Mouse (Mus musculus): Measurements from ENCODE around the gene Setd1b.

The Setd1b gene

DNA sequence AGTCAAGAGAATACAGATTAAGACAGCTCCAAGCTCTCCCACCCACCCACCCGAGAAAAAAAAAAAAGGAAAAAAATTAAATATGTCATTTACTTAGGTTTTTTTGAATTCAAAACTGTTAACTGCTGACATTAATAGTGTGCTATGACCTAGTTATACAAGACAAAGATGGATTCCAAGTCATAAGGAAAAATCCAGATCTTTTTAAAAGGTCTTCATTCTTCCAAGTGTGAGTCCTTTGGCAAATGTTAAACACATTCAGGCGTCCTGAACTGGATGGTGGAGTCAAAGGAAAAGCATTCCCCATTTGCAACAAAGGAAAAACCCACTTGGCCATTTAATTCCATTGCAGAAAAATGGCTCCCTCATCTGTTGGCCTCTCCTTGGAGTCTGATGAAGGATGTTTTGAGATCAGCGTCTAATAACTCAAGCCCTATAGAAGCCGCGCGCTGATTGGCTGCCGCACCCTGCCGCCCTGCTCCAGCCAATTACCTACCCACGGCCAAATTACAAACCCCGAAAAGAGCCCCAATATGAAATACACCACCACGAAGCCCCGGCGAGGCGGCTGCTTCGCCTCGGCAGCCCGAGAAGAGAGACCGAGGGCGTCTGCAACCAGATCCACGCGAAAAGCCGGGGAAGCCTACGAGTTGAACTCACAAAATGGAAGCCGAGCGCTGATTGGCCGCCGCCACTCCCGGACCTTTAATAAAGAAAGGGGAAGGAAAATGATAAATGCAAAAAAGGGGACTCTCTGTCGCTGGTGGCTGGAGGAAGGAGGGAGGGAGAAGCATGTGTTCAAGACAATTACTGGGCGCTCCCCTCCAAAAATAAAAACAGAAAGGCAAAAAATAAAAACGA lies 1.1 kb upstream of the Setd1b start:
- peak; percentile 94 for DNase-seq (ENCODE audit: low spot score)

DNA sequence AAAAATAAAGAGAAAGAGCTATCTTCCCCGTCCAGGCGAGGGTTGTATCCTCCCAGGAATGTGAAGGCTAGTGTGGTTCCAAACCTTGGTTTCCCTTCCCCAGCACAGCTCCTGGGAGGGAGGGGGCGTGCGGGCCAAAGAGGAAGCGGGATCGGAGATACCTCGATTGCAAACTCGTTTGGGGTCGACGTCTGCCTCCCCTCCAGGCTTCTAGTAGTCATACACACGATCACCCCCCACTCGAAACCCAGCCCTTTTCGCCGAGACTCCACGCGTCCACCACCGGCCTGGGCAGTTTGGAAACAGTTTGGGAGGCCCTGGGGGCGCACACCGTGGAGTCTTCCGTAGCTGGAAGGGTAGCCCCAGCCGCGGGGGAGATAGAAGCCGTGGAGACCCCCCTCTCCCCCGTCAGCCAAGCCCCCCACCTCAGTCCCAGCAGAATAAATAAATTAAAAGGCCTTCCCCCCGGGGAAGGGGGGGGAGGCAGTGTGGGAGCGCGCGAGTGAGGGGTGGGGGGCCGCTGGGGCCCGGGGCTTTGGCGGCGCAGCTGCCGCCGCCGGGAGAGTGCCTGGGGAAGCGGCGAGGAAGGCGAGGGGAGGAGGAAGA lies 335 bp upstream of the Setd1b start:
- no peak for DNase-seq (ENCODE audit: low spot score)

DNA sequence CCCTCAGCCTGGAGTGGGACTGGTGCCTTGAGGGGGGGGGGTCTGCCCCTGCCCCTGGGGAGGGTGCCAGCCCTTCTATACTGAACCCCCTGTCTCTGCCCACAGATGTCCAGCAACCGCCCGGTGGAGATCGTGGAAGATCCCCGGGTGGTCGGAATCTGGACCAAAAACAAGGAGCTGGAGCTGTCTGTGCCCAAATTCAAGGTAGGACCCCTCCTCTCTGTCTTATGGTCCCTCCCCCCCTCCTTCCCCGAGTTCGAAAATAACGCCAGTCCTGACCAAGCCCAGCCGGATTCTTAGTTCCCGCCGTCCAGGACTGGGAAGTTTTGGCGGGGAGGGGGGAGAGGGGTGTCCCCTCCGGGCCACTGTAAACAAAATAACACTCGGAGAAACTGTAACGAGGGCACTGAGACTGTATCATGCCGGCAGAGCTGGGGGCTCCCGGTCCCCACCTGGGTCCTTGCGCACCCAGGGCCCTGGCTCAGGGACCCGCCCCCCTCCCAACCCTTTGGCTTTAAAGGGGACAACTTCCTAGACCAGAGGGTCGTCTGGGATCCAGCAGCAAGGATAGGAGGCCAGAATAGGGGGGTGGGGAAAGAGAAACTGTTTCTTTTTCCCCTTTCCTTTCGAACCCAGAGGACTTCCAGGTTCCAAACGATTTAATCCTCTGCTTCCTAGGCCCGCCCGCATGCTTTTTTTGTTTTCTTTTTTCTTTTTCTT lies 1.4 kb downstream of the Setd1b start:
- DNase-seq (ENCODE audit: low spot score) = no peak

DNA sequence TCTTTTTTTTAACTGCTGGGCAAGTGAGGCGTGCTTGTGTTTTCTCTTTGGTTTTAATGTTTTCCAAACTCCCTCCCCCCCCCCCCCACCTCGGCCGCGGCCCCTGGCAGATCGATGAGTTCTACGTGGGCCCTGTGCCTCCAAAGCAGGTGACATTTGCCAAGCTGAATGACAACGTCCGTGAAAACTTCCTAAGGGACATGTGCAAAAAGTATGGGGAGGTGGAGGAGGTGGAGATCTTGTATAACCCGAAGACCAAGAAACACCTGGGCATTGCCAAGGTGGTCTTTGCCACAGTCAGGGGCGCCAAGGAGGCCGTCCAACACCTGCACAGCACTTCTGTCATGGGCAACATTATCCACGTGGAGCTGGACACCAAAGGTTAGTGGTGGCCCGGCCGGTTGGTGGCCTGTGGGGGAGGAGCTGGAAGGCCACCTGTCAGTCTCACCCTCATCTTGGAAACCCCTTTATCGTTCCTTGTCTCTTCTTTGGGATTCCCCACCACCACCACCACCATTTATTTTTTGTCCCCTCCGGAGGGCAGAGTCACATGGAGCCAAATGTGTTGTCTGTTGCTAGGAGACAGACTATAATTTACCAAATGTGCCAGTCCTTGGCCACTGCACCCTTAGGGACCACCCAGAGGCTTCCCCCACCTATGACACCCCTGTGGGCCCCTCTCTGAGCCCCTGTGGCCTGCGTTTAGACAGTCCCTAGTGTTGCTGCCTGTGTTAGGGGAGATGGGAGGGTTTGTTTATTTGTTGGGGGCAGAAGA lies 2.2 kb downstream of the Setd1b start:
- no peak for DNase-seq (ENCODE audit: low spot score)

DNA sequence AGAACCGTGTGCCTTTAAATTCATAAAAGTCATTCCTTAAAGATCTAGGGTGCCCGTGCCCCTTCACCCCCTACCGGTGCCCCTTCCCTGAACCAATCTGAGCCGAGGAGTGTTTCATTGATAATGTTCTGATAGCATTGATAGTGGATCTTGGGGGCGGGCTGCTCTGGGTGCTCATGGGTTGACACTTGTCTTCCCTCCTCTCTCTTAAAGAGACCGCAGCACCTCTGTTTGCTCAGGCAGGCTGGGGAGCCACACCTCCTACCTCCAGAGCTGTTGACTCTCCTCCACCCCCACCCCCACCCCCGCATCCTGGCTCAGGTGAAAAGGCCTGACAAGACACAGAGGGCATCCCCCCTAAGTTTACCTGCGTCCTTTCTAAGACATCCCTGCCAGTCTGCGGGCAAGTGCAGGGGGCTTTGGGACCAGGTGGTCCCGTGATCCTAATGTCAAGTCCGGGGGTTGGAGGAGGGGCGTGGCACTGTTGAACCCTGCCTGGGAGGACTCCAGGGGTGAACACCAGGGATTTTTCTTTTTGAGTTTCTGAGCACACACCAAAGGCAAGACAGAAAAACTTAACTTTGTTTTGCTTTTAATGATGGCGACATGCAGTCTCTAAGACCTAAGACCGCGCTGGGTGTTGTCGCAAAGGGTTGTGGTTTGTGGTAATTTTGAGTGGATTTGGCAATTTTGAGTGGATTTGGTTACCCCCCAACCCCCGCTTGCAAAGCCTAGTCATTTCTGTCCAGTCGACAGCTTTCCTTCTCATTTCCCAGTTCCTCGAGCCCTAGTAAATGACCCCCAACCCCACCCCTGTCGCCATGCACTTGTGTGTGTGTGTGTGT lies 3.0 kb downstream of the Setd1b start:
- DNase-seq (ENCODE audit: low spot score) = no peak

DNA sequence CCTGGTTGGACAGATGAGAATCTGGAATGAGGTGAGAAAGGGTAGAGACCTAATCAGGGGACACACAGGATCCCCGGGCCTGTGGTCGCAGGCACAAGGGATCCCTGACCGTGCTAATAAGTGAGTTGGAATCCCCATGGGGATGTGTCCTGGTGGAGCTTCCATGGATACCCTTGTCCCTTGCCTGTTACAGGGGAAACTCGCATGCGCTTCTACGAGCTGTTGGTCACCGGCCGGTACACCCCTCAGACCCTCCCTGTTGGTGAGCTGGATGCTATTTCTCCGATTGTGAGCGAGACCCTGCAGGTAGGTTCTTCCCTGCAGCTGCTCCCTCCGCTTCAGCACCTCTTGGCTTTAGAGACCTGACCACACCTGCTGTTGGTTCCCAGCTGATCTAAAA lies 4.4 kb downstream of the Setd1b start:
- DNase-seq (ENCODE audit: low spot score) = no peak

DNA sequence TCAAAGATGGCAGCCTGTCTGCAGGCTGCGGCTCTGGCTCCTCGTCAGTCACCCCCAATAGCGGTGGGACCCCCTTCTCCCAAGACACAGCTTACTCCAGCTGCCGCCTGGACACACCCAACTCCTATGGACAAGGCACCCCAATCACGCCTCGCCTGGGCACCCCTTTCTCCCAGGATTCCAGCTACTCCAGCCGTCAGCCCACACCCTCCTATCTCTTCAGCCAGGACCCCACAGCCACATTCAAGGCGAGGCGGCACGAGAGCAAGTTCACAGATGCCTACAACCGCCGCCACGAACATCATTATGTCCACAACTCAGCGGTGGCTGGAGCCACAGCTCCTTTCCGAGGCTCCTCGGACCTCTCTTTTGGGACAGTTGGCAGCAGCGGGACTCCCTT lies 5.6 kb downstream of the Setd1b start:
- no peak for DNase-seq (ENCODE audit: low spot score)

DNA sequence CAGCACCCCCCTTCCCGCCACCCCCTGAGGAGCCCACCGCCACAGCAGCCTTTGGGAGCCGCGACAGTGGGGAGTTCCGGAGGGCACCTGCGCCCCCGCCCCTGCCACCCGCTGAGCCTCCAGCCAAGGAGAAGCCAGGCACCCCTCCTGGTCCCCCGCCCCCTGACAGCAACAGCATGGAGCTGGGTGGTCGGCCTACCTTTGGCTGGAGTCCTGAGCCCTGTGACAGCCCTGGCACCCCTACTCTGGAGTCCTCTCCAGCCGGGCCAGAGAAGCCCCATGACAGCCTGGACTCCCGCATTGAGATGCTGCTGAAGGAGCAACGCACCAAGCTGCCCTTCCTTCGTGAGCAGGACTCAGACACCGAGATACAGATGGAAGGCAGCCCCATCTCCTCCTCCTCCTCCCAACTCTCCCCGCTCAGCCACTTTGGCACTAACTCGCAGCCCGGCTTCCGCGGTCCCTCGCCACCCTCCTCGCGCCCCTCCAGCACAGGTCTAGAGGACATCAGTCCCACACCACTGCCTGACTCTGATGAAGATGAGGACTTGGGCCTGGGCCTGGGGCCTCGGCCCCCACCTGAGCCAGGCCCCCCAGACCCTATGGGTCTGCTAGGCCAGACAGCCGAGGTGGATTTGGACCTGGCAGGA lies 6.2 kb downstream of the Setd1b start:
- no peak for DNase-seq (ENCODE audit: low spot score)

DNA sequence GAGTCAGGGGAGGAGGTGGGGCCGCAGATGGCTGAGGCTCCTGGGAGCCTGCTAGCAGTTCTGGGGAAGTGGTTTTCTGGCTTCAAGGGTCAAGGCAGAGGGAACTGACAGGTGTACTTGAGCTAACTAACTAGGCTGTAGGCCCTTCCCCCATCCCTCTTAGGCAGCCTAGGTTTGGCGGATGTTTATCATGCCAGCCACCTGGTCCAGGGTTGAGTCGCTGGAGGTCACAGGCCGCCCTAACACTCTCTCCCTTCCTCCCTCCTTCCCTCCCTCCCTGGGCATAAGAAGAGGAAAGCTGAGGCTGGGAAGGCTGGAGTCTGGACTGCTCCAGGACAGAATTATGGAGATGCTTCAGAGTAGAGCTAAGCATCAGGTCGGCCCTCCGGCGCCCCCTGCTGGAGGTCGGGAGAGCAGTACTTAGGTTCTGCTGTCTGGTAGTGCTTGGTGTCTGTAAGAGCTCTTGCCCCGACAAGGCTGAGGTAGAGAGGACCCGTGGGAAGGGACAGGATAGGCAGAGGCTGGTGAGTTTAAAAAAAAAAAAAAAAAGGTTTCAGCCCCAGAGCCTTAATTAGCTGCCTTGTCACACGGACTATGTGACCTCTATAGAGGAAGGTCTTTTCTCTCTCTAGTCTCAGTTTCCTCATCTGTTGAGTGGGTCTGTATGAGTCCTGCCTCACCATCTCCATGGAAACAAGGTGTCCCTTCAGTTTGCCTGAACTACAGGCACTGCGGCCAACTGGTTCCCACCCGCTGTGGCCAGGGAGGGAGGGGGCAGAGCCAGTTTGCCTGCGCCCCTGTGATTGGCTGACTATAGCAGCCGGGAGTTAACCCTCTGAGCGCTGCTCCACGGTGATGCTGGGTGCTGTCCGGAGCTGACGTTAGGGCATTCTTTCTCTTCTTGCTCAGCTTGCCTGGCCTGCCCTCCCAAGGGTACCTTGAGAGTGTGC lies 7.7 kb downstream of the Setd1b start:
- DNase-seq (ENCODE audit: low spot score) = peak; percentile 88

DNA sequence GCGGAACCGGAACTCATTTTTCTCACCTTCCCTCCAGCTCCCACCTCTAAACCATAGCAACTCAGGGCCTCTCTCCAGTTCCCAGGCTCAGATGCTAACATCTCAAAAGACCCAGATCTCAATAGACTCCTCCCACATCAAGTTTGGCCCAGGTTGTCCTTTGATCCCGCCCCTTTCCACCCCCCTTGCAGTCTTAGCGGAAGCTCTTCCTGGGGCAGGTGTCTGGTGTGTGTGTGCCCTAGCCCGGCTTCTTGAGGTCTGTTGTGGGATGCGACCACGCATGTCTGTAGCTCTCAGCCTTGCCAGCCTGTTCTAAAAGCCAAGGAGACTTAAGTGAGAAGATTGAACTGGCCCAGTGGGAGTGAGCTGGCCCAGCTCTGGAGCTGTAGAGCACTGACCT lies 8.6 kb downstream of the Setd1b start:
- DNase-seq (ENCODE audit: low spot score) = no peak

DNA sequence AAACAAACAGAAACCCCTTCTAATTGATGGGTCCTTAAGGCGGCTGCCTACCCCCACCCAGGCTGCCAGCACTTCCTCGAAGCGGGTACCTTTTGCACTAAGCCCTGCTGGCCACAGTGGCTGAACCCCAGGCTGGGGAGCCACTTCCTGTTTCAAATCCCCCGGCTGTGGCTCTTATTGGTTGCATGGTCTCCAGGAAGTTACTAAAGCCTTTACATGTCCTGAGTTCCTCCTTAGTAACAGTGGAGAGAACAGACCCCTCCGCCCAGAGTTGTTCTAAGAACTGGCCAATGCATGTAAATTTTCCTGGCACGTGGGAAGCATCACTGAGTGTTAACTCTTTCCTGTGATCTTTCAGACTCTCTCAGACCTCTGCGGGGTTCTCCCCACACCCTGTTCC lies 9.1 kb downstream of the Setd1b start:
- no peak for DNase-seq (ENCODE audit: low spot score)

DNA sequence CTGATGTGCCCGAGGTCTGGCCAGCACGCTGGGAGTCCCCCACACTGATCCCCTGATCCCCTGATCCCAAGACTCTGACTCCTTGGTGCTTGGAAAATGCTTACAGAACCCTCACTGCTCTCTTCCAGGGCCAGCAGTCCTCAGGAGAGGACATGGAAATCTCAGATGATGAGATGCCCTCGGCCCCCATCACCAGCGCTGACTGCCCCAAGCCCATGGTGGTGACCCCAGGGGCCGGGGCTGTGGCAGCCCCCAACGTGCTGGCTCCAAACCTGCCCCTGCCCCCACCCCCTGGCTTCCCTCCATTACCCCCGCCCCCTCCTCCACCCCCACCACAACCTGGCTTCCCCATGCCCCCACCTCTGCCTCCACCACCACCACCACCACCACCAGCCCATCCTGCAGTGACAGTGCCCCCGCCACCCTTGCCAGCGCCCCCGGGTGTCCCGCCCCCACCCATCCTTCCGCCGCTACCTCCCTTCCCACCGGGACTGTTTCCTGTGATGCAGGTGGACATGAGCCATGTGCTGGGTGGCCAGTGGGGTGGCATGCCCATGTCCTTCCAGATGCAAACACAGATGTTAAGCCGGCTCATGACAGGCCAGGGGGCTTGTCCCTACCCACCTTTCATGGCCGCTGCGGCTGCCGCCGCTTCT lies 9.8 kb downstream of the Setd1b start:
- no peak for DNase-seq (ENCODE audit: low spot score)

DNA sequence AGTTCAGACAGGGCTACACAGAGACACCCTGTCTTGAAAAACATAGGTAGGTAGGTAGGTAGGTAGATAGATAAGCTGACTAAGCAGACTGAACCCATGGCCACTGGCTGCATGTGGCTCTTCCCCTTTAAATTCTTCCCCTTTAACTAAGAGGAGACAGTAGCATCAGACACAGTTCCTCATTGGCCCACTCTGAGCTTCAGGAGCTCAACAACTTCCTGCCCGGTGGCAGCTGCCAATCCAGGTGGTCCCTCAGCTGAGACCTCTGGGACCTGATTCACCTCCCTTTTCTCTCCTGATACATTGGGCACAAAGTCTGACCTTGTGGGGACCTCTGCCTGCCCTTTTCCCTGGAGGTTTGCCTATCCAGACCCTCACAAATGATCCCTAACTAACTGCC lies 10.9 kb downstream of the Setd1b start:
- DNase-seq (ENCODE audit: low spot score) = no peak

DNA sequence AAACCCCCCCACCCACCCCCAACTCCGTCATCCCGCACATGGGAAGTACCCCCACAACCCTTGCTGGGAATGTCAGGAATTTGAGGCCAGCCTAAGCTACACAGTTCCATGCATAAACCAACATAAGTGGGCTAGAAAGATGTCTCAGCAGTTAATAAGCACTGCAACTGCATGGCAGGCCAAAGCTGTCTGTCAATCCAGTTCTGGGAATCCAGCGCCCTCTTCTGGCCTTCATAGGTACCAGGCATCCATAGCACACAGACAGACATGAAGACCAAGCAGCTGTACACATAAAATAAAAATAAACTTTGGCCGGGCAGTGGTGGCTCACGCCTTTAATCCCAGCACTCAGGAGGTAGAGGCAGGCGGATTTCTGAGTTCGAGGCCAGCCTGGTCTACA lies 13.4 kb downstream of the Setd1b start:
- DNase-seq (ENCODE audit: low spot score) = peak; percentile 78

DNA sequence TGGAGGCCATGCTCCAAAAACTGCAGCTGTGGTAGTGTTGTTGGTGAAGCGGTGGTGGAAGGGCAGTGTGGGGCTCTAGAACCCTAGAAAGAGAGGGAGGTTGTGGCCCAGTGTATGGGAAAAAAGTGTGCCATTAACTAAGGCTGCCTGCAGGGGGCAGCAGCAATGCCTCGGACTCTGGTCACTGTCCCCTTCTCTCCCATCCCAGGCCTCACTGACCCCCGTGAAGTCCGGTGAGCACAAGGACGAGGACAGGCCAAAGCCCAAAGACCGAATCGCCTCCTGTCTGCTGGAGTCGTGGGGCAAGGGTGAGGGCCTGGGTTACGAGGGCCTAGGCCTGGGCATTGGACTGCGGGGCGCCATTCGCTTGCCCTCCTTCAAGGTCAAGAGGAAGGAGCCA lies 14.8 kb downstream of the Setd1b start:
- no peak for DNase-seq (ENCODE audit: low spot score)

DNA sequence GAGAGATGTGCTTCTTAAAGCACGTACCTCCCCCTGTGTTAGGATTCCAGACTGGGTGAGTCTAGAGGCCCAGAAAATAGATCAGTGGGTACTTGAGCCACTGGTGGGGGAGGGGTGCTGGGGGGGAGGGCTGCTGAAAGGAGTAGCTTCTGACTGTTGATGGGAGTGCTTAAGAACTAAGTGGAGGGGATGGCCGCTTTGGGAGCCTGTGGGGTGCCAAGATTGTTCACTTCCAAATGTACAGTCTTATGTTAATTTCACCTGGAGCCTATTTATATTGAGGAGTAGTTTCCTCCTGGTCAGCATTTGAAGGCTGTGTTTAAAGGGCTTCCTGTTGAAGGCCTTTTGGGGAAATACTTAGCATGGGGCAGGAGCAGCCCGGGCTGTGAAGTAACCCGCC lies 16.0 kb downstream of the Setd1b start:
- no peak for DNase-seq (ENCODE audit: low spot score)

DNA sequence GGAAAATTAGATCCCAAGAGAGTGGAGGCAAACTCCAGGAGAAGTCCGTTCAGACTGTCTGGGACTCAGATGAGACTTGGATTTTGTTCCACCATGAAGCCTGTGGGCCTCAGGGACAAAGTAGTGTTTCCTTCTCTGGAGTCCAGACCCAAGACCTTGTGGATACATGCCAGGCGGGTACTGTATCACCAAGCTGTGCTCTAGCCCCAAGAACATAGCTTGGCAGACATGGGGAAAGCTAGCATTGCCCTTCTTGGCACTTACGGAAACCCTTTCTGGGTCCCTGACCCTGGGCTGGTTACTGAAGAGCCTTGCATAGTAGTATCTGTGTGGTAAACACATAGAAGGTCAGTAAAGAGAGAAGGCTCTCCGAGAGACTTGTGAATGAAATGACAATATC lies 17.5 kb downstream of the Setd1b start:
- no peak for DNase-seq (ENCODE audit: low spot score)

DNA sequence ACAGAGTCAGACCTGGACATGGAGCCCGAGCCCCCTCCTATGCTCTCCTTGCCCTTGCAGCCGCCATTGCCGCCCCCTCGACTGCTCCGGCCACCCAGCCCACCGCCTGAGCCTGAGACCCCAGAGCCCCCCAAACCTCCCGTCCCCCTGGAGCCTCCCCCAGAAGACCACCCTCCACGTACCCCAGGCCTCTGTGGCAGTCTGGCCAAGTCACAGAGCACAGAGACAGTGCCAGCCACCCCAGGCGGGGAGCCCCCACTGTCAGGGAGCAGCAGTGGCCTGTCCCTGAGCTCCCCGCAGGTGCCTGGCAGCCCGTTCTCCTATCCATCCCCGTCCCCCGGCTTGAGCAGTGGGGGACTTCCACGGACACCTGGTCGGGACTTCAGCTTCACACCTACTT lies 17.9 kb downstream of the Setd1b start:
- no peak for DNase-seq (ENCODE audit: low spot score)

DNA sequence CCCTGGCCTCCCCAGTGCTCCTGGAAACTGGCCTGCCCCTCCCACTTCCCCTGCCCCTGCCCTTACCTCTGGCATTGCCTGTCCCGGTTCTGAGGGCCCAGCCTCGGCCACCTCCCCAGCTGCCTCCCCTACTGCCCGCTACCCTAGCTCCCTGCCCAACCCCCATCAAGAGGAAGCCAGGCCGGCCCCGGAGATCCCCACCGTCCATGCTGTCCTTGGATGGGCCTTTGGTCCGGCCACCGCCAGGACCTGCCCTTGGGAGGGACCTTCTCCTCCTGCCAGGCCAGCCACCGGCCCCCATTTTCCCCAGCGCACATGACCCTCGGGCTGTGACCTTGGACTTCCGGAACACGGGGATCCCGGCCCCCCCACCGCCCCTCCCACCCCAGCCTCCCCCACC lies 18.3 kb downstream of the Setd1b start:
- no peak for DNase-seq (ENCODE audit: low spot score)
